Mouse (Mus musculus) heart, postnatal 0 days (tissue): ENCODE measurements around the gene Suds3.

Experiments used
- CTCF ChIP-seq: IDR thresholded peaks from 2 replicates; pipeline ENCODE4 v1.5.1; 2016; ENCODE audit warnings: antibody characterized with exemption, control low read depth, low read depth
- EP300 ChIP-seq: IDR thresholded peaks from 2 replicates; pipeline ENCODE4 v1.6.1; 2016; ENCODE audit warnings: antibody characterized with exemption, low read depth

DNA sequence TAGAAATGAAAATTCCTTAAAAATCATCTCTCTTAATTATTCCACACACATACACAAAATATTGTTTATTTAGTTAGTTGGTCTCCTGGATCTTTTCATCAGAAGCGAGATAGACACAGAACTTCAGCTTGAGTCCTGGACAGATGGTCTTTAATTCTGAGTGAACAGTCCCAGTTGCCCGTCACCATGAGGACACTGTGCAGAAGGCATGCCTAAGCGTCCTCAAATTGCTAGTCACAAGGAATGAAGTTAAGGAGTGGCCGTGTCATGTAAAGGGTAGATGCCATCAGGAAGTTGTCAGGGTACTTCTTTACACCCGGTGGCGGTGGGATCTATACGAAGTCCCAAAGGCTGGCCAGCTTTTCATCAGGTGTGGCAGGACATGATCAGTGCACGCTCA lies 23.9 kb upstream of the Suds3 start:
- TF ChIP-seq CTCF (no peak), EP300 (no peak)
